Mouse (Mus musculus) brain, embryonic 14.5 days (tissue): ENCODE results near the gene Kcnk3. TPM values are rescaled to one million over a fixed set of nuclear protein-coding genes. Genes with fewer than 3 reads are reported as not detected.

Source experiments
- DNase-seq: peaks from one replicate; pipeline ENCODE4 v3.0.0-alpha.2; 2011; ENCODE audit warnings: low read depth
- CTCF ChIP-seq: fragments of 200-500 bp; IDR thresholded peaks from 2 replicates; pipeline ENCODE4 v1.5.1; 2012; ENCODE audit warnings: inconsistent platforms, mild to moderate bottlenecking, moderate library complexity, borderline replicate concordance; ENCODE audit not compliant: insufficient read depth, insufficient read length; ENCODE audit errors: extremely low read depth
- POLR2A ChIP-seq: fragments of 200-500 bp; IDR thresholded peaks from 2 replicates; pipeline ENCODE4 v1.6.1; 2012; ENCODE audit warnings: mild to moderate bottlenecking, inconsistent platforms, borderline replicate concordance; ENCODE audit not compliant: poor library complexity, insufficient read depth, insufficient read length, severe bottlenecking; ENCODE audit errors: extremely low read depth
- polyA plus RNA-seq: library from polyadenylated mRNA; depleted of rRNA; stranded (reverse); fragments of >200 nt; gene quantifications from 2 replicates; pipeline ENCODE4 v1.2.3, GENCODE M21; 2012

Kcnk3 gene
- polyA plus RNA-seq, 1 experiment = 10.9 TPM

GRCm38 (mm10) chr5:30655042-30655441 is 67.1 kb downstream of the Kcnk3 start:
- DNase-seq = no peak
- TF ChIP-seq POLR2A (no peak), CTCF (no peak)

GRCm38 (mm10) chr5:30655526-30656195 is 67.7 kb downstream of the Kcnk3 start:
- DNase-seq = no peak
- no peak for TF ChIP-seq CTCF
- no peak for TF ChIP-seq POLR2A

- TF ChIP-seq POLR2A = no peak
- DNase-seq = no peak
These were observed 71.1 kb downstream of the Kcnk3 start for GRCm38 (mm10) chr5:30659042-30659441.

GRCm38 (mm10) chr5:30660278-30660677 is 72.3 kb downstream of the Kcnk3 start:
- TF ChIP-seq CTCF (no peak), POLR2A (no peak)
- no peak for DNase-seq

GRCm38 (mm10) chr5:30660813-30661212 is 72.8 kb downstream of the Kcnk3 start:
- no peak for DNase-seq
- no peak for TF ChIP-seq CTCF
- no peak for TF ChIP-seq POLR2A

GRCm38 (mm10) chr5:30665360-30665759 is 77.4 kb downstream of the Kcnk3 start:
- no peak for TF ChIP-seq POLR2A
- no peak for TF ChIP-seq CTCF
- DNase-seq = no peak

- TF ChIP-seq CTCF (no peak), POLR2A (no peak)
- DNase-seq = no peak
These were observed 78.0 kb downstream of the Kcnk3 start for GRCm38 (mm10) chr5:30665968-30666367.

GRCm38 (mm10) chr5:30666391-30667195 is 78.6 kb downstream of the Kcnk3 start, which contains the start of gene Cenpa:
Gene Cenpa, plus strand, starts transcription at chr5:30666777.
- DNase-seq = peak; percentile 98
- TF ChIP-seq POLR2A (peak; percentile 30; the same call in 1 of the 2 replicates), CTCF (no peak)

- no peak for DNase-seq
- TF ChIP-seq POLR2A = no peak
- no peak for TF ChIP-seq CTCF
These were observed 79.2 kb downstream of the Kcnk3 start for GRCm38 (mm10) chr5:30667215-30667614.

- DNase-seq = no peak
- TF ChIP-seq CTCF (no peak), POLR2A (no peak)
These were observed 79.7 kb downstream of the Kcnk3 start for GRCm38 (mm10) chr5:30667686-30668085.

- no peak for TF ChIP-seq CTCF
- no peak for TF ChIP-seq POLR2A
- no peak for DNase-seq
These were observed 80.9 kb downstream of the Kcnk3 start for GRCm38 (mm10) chr5:30668637-30669495.
